Mouse (Mus musculus) hindbrain, embryonic 11.5 days (tissue): Measurements from ENCODE around the gene Cebpz. TPM values are rescaled to one million over a fixed set of nuclear protein-coding genes. Genes with fewer than 3 reads are reported as not detected.
A peak's percentile ranks its signal among the peaks of the same experiment; 100 is the strongest.

Experiments used
- ATAC-seq: fragments of 200-750 bp; cut with Nextera tagmentation; 2 replicates; pipeline ENCODE4 v1.8.0; 2017; ENCODE audit warnings: mild to moderate bottlenecking, moderate TSS enrichment, moderate library complexity; ENCODE audit not compliant: low FRiP score
- DNase-seq: peaks from one replicate; pipeline ENCODE4 v3.0.0-alpha.2; 2015; ENCODE audit warnings: low spot score
- H3K27ac ChIP-seq: fragments of 300-500 bp; sonication (generic); 2 replicates; pipeline ENCODE4 v1.5.1; 2014; ENCODE audit warnings: mild to moderate bottlenecking, low read depth, low read length
- H3K27me3 ChIP-seq: fragments of 300-500 bp; sonication (generic); 2 replicates; pipeline ENCODE4 v1.6.1; 2014; ENCODE audit warnings: mild to moderate bottlenecking, low read length, moderate library complexity, mixed read lengths; ENCODE audit not compliant: control insufficient read depth, insufficient read depth
- H3K36me3 ChIP-seq: fragments of 300-500 bp; sonication (generic); 2 replicates; pipeline ENCODE4 v1.6.1; 2014; ENCODE audit warnings: mild to moderate bottlenecking, low read length, moderate library complexity, mixed read lengths; ENCODE audit not compliant: control insufficient read depth, insufficient read depth
- H3K4me1 ChIP-seq: fragments of 300-500 bp; sonication (generic); replicated peaks from 2 replicates; pipeline ENCODE4 v1.6.1; 2014; ENCODE audit warnings: low read length, mixed read lengths; ENCODE audit not compliant: control insufficient read depth, insufficient read depth
- H3K4me2 ChIP-seq: fragments of 300-500 bp; sonication (generic); replicated peaks from 2 replicates; pipeline ENCODE4 v1.6.1; 2014; ENCODE audit warnings: mild to moderate bottlenecking, low read depth, low read length
- H3K4me3 ChIP-seq: fragments of 300-500 bp; sonication (generic); 2 replicates; pipeline ENCODE4 v1.5.1; 2014; ENCODE audit warnings: low read depth, low read length
- H3K9ac ChIP-seq: fragments of 300-500 bp; sonication (generic); 2 replicates; pipeline ENCODE4 v1.6.1; 2014; ENCODE audit warnings: low read depth, low read length
- H3K9me3 ChIP-seq: fragments of 300-500 bp; sonication (generic); 2 replicates; pipeline ENCODE4 v1.6.1; 2016; ENCODE audit warnings: low read length; ENCODE audit not compliant: control insufficient read depth
- WGBS: fragments of 180-500 bp; shearing (Covaris S2); extraction: QIAGEN DNeasy Blood & Tissue Kit; methylation state at CpG from one replicate; pipeline ENCODE4 v1.1.7; 2014; 5-methylcytosine and 5-hydroxymethylcytosine counted together
- polyA plus RNA-seq: library from polyadenylated mRNA; unstranded; fragments of >200 nt; fragmentation: Nextera tagmentation; extraction: Ambion mirVana; gene quantifications from 2 replicates; pipeline ENCODE4 v1.2.1, GENCODE M21; 2014

Cebpz gene
- 55.6 and 61.5 TPM in 2 replicates for polyA plus RNA-seq

- WGBS, result under 1% methylated on average over 45 of the region's 45 CpGs
- no peak within 1 kb of the TSS for H3K27ac ChIP-seq
- H3K4me2 ChIP-seq, result peak within 1 kb of the TSS; percentile 64
- ATAC-seq (peak; percentile 99), DNase-seq (peak; percentile 99)
- peak within 1 kb of the TSS; percentile 91 for H3K4me3 ChIP-seq
- no peaks in the 10 kb centered on the region for H3K27me3 ChIP-seq
- no peaks in the 10 kb centered on the region for H3K4me1 ChIP-seq
- peaks cover 8% of the 10 kb centered on the region; the same call in 1 of the 2 replicates for H3K36me3 ChIP-seq
- H3K9me3 ChIP-seq, result no peaks in the 10 kb centered on the region
- peak within 1 kb of the TSS; percentile 74 for H3K9ac ChIP-seq
Observed at GRCm38 (mm10) chr17:78936466-78937228, at the start of gene Cebpz, which contains the start of gene Ndufaf7. Cebpz (minus strand) TSS chr17:78937066. Ndufaf7 (plus strand) TSS chr17:78937136.

- H3K27me3 ChIP-seq, result no peaks in the 10 kb centered on the region
- no peak overlapping the region for H3K4me3 ChIP-seq
- H3K9me3 ChIP-seq, result no peaks in the 10 kb centered on the region
- H3K36me3 ChIP-seq, result no peaks in the 10 kb centered on the region
- DNase-seq, result no peak
- H3K4me1 ChIP-seq, result no peaks in the 10 kb centered on the region
- H3K27ac ChIP-seq, result no peak overlapping the region
- WGBS, result 80% methylated on average over 3 of the region's 3 CpGs
- no peak overlapping the region for H3K9ac ChIP-seq
- no peak overlapping the region for H3K4me2 ChIP-seq
- ATAC-seq, result no peak
Observed at GRCm38 (mm10) chr17:78983736-78984135, 46.9 kb upstream of the Cebpz start.

GRCm38 (mm10) chr17:78983166-78983565 lies 46.3 kb upstream of the Cebpz start:
- DNase-seq, result no peak

GRCm38 (mm10) chr17:78968500-78968899 lies 31.6 kb upstream of the Cebpz start:
- Histone ChIP-seq H3K4me1 (no peaks in the 10 kb centered on the region), H3K4me2 (no peak overlapping the region), H3K27ac (no peak overlapping the region), H3K4me3 (no peak overlapping the region), H3K36me3 (no peaks in the 10 kb centered on the region), H3K27me3 (no peaks in the 10 kb centered on the region), H3K9me3 (no peaks in the 10 kb centered on the region), H3K9ac (no peak overlapping the region)
- DNase-seq, result no peak
- no peak for ATAC-seq
- 84% methylated on average over 3 of the region's 3 CpGs for WGBS

More at GRCm38 (mm10) chr17:78983166-78983565, 46.3 kb upstream of the Cebpz start:
- Histone ChIP-seq H3K9me3 (no peaks in the 10 kb centered on the region), H3K9ac (no peak overlapping the region), H3K27ac (no peak overlapping the region), H3K36me3 (no peaks in the 10 kb centered on the region), H3K27me3 (no peaks in the 10 kb centered on the region), H3K4me3 (no peak overlapping the region), H3K4me2 (no peak overlapping the region), H3K4me1 (no peaks in the 10 kb centered on the region)
- 97% methylated on average over 8 of the region's 8 CpGs for WGBS
- no peak for ATAC-seq

- no peaks in the 10 kb centered on the region for H3K36me3 ChIP-seq
- no peak for DNase-seq
- no peak overlapping the region for H3K9ac ChIP-seq
- no peak overlapping the region for H3K4me3 ChIP-seq
- H3K9me3 ChIP-seq, result no peaks in the 10 kb centered on the region
- 93% methylated on average over 11 of the region's 11 CpGs for WGBS
- H3K4me1 ChIP-seq, result no peaks in the 10 kb centered on the region
- H3K27ac ChIP-seq, result no peak overlapping the region
- H3K4me2 ChIP-seq, result no peak overlapping the region
- H3K27me3 ChIP-seq, result no peaks in the 10 kb centered on the region
- no peak for ATAC-seq
Observed at GRCm38 (mm10) chr17:78966092-78966883, 29.4 kb upstream of the Cebpz start.

GRCm38 (mm10) chr17:78964387-78964786 lies 27.5 kb upstream of the Cebpz start:
- H3K4me3 ChIP-seq, result no peak overlapping the region
- 95% methylated on average over 1 of the region's 1 CpGs for WGBS
- H3K9ac ChIP-seq, result no peak overlapping the region
- H3K9me3 ChIP-seq, result no peaks in the 10 kb centered on the region
- DNase-seq (no peak), ATAC-seq (no peak)
- H3K4me2 ChIP-seq, result no peak overlapping the region
- no peaks in the 10 kb centered on the region for H3K4me1 ChIP-seq
- no peak overlapping the region for H3K27ac ChIP-seq
- H3K27me3 ChIP-seq, result no peaks in the 10 kb centered on the region
- no peaks in the 10 kb centered on the region for H3K36me3 ChIP-seq

GRCm38 (mm10) chr17:78959473-78959872 lies 22.6 kb upstream of the Cebpz start:
- ATAC-seq, result no peak
- no peaks in the 10 kb centered on the region for H3K4me1 ChIP-seq
- no peak overlapping the region for H3K4me3 ChIP-seq
- no peak overlapping the region for H3K9ac ChIP-seq
- no peaks in the 10 kb centered on the region for H3K27me3 ChIP-seq
- H3K27ac ChIP-seq, result no peak overlapping the region
- H3K36me3 ChIP-seq, result peaks cover 4% of the 10 kb centered on the region; the same call in 1 of the 2 replicates
- H3K9me3 ChIP-seq, result no peaks in the 10 kb centered on the region
- WGBS, result 85% methylated on average over 6 of the region's 6 CpGs
- no peak for DNase-seq
- H3K4me2 ChIP-seq, result no peak overlapping the region

- Histone ChIP-seq H3K4me1 (no peaks in the 10 kb centered on the region), H3K27ac (no peak overlapping the region), H3K36me3 (peaks cover 7% of the 10 kb centered on the region; the same call in 1 of the 2 replicates), H3K4me2 (no peak overlapping the region), H3K9ac (no peak overlapping the region), H3K9me3 (no peaks in the 10 kb centered on the region), H3K27me3 (no peaks in the 10 kb centered on the region), H3K4me3 (no peak overlapping the region)
- 84% methylated on average over 8 of the region's 8 CpGs for WGBS
- DNase-seq, result no peak
- ATAC-seq, result no peak
Observed at GRCm38 (mm10) chr17:78953240-78953639, 16.4 kb upstream of the Cebpz start.
